Mouse (Mus musculus) liver, embryonic 11.5 days (tissue): ENCODE data around the gene Gna14. TPM values are rescaled to one million over a fixed set of nuclear protein-coding genes. Genes with fewer than 3 reads are reported as not detected.

Source experiments
- ATAC-seq: fragments of 200-750 bp; cut with Nextera tagmentation; replicated peaks from 2 replicates; pipeline ENCODE4 v1.8.0; 2017; ENCODE audit warnings: moderate number of reproducible peaks, mild to moderate bottlenecking, moderate TSS enrichment, moderate library complexity; ENCODE audit not compliant: low FRiP score
- DNase-seq: peaks from one replicate; pipeline ENCODE4 v3.0.0-alpha.2; 2017; ENCODE audit warnings: low spot score
- H3K27ac ChIP-seq: fragments of 300-500 bp; sonication (generic); 2 replicates; pipeline ENCODE4 v1.5.1; 2014; ENCODE audit warnings: mild to moderate bottlenecking, low read depth, low read length, control low read depth
- H3K27me3 ChIP-seq: fragments of 300-500 bp; sonication (generic); replicated peaks from 2 replicates; pipeline ENCODE4 v1.6.1; 2014; ENCODE audit warnings: low read length, mixed read lengths; ENCODE audit not compliant: control insufficient read depth, insufficient read depth
- H3K36me3 ChIP-seq: fragments of 300-500 bp; sonication (generic); 2 replicates; pipeline ENCODE4 v1.6.1; 2014; ENCODE audit warnings: mild to moderate bottlenecking, low read length, moderate library complexity, mixed read lengths; ENCODE audit not compliant: control insufficient read depth, insufficient read depth
- H3K4me1 ChIP-seq: fragments of 300-500 bp; sonication (generic); replicated peaks from 2 replicates; pipeline ENCODE4 v1.6.1; 2014; ENCODE audit warnings: low read length, mixed read lengths; ENCODE audit not compliant: control insufficient read depth, insufficient read depth
- H3K4me2 ChIP-seq: fragments of 300-500 bp; sonication (generic); 2 replicates; pipeline ENCODE4 v1.6.1; 2014; ENCODE audit warnings: mild to moderate bottlenecking, control low read depth, moderate library complexity
- H3K4me3 ChIP-seq: fragments of 300-500 bp; sonication (generic); 2 replicates; pipeline ENCODE4 v1.5.1; 2014; ENCODE audit warnings: low read depth, low read length, control low read depth
- H3K9ac ChIP-seq: fragments of 300-500 bp; sonication (generic); 2 replicates; pipeline ENCODE4 v1.6.1; 2014; ENCODE audit warnings: low read depth, low read length, control low read depth
- H3K9me3 ChIP-seq: fragments of 300-500 bp; sonication (generic); 2 replicates; pipeline ENCODE4 v1.6.1; 2016; ENCODE audit warnings: low read length, inconsistent platforms, mixed read lengths; ENCODE audit not compliant: control insufficient read depth
- WGBS: fragments of 180-500 bp; shearing (Covaris S2); extraction: QIAGEN DNeasy Blood & Tissue Kit; methylation state at CpG from one replicate; pipeline ENCODE4 v1.1.7; 2014; 5-methylcytosine and 5-hydroxymethylcytosine counted together
- polyA plus RNA-seq: library from polyadenylated mRNA; unstranded; fragments of >200 nt; fragmentation: Nextera tagmentation; extraction: Ambion mirVana; gene quantifications from 2 replicates; pipeline ENCODE4 v1.2.1, GENCODE M21; 2014

Gene Gna14
- polyA plus RNA-seq, 1 experiment from 2014 or later: 4.2 TPM

DNA sequence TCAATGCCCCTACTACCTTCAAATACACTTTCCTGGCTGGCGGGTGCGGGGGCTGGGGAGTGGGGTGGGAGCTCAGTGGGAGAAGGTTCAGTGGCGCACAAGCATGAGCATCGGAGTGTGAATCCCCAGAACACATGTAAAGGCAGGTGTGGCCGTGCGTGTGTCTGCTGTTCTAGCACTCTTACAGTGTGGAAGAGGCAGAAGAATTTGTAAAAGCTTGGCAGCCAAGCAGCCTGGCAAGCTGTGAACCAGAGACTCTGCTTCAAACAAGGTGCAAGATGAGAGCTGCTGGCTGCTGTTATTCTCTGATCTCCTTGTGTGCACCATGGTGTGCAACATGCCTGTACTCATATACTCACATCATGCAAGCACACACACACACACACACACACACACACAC lies 11.1 kb downstream of the Gna14 start:
- H3K27ac ChIP-seq: no peak overlapping the region
- H3K4me2 ChIP-seq: no peak overlapping the region
- no peaks in the 10 kb centered on the region for H3K27me3 ChIP-seq
- no peaks in the 10 kb centered on the region for H3K36me3 ChIP-seq
- WGBS: 87% methylated on average over 6 of the region's 6 CpGs
- ATAC-seq (no peak), DNase-seq (no peak)
- no peaks in the 10 kb centered on the region for H3K9me3 ChIP-seq
- H3K9ac ChIP-seq: no peak overlapping the region
- H3K4me3 ChIP-seq: no peak overlapping the region
- 0 out of 2 replicates have a peak, but pooled peaks cover 4% of the 10 kb centered on the region for H3K4me1 ChIP-seq

DNA sequence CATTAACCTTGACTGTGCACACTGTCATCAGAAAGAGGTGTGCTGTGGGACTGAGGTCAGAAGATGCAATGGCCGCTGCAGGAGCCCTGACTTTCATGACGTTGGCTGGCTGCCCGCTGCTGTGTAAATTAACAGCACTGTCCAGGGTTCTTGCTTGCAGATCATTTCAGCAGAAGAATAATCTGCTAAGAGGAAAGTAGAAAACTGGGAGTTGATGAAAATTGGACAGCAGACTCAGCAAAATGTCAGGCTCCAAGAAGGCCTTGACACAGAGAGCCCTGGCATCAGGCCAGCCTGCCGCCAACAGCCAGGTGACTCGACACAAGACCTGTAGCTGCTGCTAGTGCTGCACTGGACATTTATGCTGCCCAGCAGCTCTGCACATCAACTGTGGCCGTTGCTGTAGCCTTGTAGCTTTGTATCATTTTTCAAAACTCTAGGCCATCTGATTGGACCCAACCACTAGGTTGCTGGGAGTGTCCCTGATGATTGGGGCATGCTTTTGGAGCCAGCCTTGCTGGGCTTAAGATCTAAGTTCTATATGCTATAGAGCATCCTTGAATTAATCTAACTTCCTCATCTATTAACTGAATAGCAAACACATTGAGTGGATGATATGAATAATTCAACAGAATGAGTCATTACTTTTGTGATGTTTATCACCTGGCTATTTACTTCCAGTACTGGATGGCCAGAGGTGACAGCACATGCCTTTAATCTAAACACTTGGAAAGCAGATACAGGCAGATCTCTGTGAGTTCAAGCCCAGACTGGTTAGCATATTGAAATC lies 12.5 kb downstream of the Gna14 start:
- no peaks in the 10 kb centered on the region for H3K27me3 ChIP-seq
- no peak overlapping the region for H3K27ac ChIP-seq
- no peak overlapping the region for H3K9ac ChIP-seq
- H3K4me2 ChIP-seq: no peak overlapping the region
- no peaks in the 10 kb centered on the region for H3K9me3 ChIP-seq
- ATAC-seq (no peak), DNase-seq (no peak)
- H3K4me1 ChIP-seq: 0 out of 2 replicates have a peak, but pooled peaks cover 4% of the 10 kb centered on the region
- no peaks in the 10 kb centered on the region for H3K36me3 ChIP-seq
- H3K4me3 ChIP-seq: no peak overlapping the region
- 79% methylated on average over 6 of the region's 6 CpGs for WGBS

- 44% methylated on average over 5 of the region's 5 CpGs for WGBS
- Histone ChIP-seq H3K9me3 (no peaks in the 10 kb centered on the region), H3K4me3 (no peak overlapping the region), H3K36me3 (no peaks in the 10 kb centered on the region), H3K27me3 (no peaks in the 10 kb centered on the region), H3K4me1 (0 out of 2 replicates have a peak, but pooled peaks cover 4% of the 10 kb centered on the region), H3K4me2 (no peak overlapping the region), H3K27ac (no peak overlapping the region), H3K9ac (no peak overlapping the region)
- no peak for DNase-seq
- ATAC-seq: no peak
Observed at GRCm38 (mm10) chr19:16448796-16449195, 13.2 kb downstream of the Gna14 start.

DNA sequence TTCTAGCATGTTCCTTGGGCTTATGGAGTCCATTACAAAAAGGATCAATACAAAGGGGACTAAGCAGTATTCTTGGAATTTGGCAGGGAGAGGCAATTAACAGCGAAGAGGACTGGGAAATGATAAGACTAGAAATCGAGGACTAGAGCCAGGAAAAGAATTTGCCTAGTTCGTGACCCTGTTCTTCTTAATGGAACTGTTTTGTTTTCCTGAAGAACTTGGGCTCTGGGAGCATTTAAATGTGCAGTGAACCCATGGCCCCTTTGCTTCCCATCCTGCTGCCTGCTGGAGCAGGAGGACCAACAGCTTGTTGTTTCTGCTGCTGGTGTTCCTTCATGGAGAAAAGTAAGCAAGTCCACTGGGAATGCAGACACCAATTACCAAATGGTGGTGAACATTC lies 15.3 kb downstream of the Gna14 start:
- no peak overlapping the region for H3K4me2 ChIP-seq
- no peak overlapping the region for H3K27ac ChIP-seq
- no peak for ATAC-seq
- WGBS: 69% methylated on average over 3 of the region's 3 CpGs
- H3K9ac ChIP-seq: no peak overlapping the region
- no peaks in the 10 kb centered on the region for H3K9me3 ChIP-seq
- H3K36me3 ChIP-seq: no peaks in the 10 kb centered on the region
- H3K27me3 ChIP-seq: no peaks in the 10 kb centered on the region
- H3K4me1 ChIP-seq: 0 out of 2 replicates have a peak, but pooled peaks cover 4% of the 10 kb centered on the region
- no peak overlapping the region for H3K4me3 ChIP-seq
- no peak for DNase-seq

DNA sequence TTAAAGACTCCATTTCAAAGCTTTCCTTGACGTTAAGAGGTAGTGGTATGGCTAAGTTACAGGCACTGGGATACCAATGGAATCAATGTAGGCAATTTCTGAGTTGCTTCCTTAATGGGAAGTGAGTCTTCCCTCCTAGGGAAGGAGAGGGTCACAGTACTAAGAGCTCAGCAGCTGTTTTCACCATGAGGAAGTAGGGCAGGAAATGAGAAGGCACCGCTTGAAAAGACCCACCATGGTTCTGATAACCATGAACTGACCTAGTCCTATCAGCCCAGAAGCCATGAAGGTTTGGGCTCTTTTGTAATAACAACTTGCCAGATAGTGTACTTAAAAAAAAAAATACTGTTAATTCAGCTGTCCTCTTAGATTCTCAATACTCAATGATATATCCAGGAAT lies 20.6 kb downstream of the Gna14 start:
- Histone ChIP-seq H3K27me3 (no peaks in the 10 kb centered on the region), H3K36me3 (no peaks in the 10 kb centered on the region), H3K4me1 (peaks cover 4% of the 10 kb centered on the region), H3K27ac (no peak overlapping the region), H3K9me3 (no peaks in the 10 kb centered on the region), H3K4me2 (no peak overlapping the region), H3K4me3 (no peak overlapping the region), H3K9ac (no peak overlapping the region)
- ATAC-seq (no peak), DNase-seq (no peak)
- 34% methylated on average over 2 of the region's 2 CpGs for WGBS

- peaks cover 4% of the 10 kb centered on the region for H3K4me1 ChIP-seq
- H3K9me3 ChIP-seq: no peaks in the 10 kb centered on the region
- H3K9ac ChIP-seq: no peak overlapping the region
- H3K36me3 ChIP-seq: no peaks in the 10 kb centered on the region
- H3K4me2 ChIP-seq: no peak overlapping the region
- no peaks in the 10 kb centered on the region for H3K27me3 ChIP-seq
- DNase-seq (no peak), ATAC-seq (no peak)
- H3K4me3 ChIP-seq: no peak overlapping the region
- H3K27ac ChIP-seq: no peak overlapping the region
- WGBS: 47% methylated on average over 6 of the region's 6 CpGs
Observed at GRCm38 (mm10) chr19:16457127-16457526, 21.6 kb downstream of the Gna14 start.

- Histone ChIP-seq H3K27ac (no peak overlapping the region), H3K27me3 (no peaks in the 10 kb centered on the region), H3K9ac (no peak overlapping the region), H3K4me3 (no peak overlapping the region), H3K4me1 (peaks cover 4% of the 10 kb centered on the region), H3K9me3 (no peaks in the 10 kb centered on the region), H3K36me3 (no peaks in the 10 kb centered on the region), H3K4me2 (no peak overlapping the region)
- ATAC-seq (no peak), DNase-seq (no peak)
- 49% methylated on average over 5 of the region's 5 CpGs for WGBS
Observed at GRCm38 (mm10) chr19:16459317-16459716, 23.8 kb downstream of the Gna14 start.

- no peak for ATAC-seq
- Histone ChIP-seq H3K4me3 (no peak overlapping the region), H3K27ac (no peak overlapping the region), H3K27me3 (no peaks in the 10 kb centered on the region), H3K9me3 (no peaks in the 10 kb centered on the region), H3K36me3 (no peaks in the 10 kb centered on the region), H3K4me1 (peaks cover 4% of the 10 kb centered on the region), H3K9ac (no peak overlapping the region), H3K4me2 (no peak overlapping the region)
- WGBS: 76% methylated on average over 6 of the region's 6 CpGs
- DNase-seq: no peak
Observed at GRCm38 (mm10) chr19:16460292-16460691, 24.7 kb downstream of the Gna14 start.

GRCm38 (mm10) chr19:16460831-16461230 lies 25.3 kb downstream of the Gna14 start:
- Histone ChIP-seq H3K4me2 (no peak overlapping the region), H3K9ac (no peak overlapping the region), H3K27me3 (no peaks in the 10 kb centered on the region), H3K4me3 (no peak overlapping the region), H3K36me3 (no peaks in the 10 kb centered on the region), H3K4me1 (peaks cover 4% of the 10 kb centered on the region), H3K9me3 (no peaks in the 10 kb centered on the region), H3K27ac (no peak overlapping the region)
- DNase-seq (no peak), ATAC-seq (no peak)
- 89% methylated on average over 14 of the region's 14 CpGs for WGBS
